Mouse (Mus musculus): Measurements from ENCODE around the gene Yap1. TPM values are rescaled to one million over a fixed set of nuclear protein-coding genes. Genes with fewer than 3 reads are reported as not detected.

The Yap1 gene
- total RNA-seq, 2 experiments from 2014 or later: 17.0 TPM

DNA sequence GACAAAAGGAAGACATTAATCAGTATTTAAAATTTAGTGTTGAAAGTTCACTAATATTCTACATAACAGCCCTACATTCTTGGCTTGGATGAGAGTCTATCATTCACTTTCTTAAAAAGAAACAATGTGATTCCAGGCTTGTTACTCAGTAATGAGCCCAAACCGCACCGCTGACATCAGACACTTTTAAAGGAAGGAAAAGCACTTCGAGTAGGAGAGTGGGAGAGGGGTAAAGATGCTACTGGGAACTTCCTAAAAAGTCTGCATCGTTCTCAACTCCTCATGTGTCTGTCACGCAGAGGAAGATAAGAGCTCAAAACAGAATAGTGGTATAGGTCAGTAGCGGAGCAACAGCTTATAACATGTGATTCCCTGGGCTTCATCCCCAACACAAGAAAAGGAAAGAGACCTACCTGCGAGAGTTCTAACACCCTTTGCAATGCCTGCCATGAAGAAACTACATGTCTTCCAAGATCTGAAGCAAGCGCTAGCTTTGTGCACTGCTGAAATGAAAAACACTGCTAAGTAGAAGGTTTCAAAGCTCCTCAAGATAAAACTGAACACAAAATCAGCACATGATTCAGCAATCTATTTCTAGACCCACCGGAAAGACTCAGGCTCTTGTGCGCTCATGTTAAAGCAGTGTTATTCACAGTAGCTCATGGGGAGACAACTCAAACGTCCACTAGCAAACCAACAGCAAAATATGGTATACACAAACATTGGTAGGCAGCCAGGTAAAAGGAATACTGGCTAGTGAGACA lies 25.1 kb downstream of the Yap1 start:
- DNase-seq (ENCODE audit: low spot score in 2 of 2): peak; percentile 11 to 58
- intact Hi-C loops (cut with DNase I): no loop called here

DNA sequence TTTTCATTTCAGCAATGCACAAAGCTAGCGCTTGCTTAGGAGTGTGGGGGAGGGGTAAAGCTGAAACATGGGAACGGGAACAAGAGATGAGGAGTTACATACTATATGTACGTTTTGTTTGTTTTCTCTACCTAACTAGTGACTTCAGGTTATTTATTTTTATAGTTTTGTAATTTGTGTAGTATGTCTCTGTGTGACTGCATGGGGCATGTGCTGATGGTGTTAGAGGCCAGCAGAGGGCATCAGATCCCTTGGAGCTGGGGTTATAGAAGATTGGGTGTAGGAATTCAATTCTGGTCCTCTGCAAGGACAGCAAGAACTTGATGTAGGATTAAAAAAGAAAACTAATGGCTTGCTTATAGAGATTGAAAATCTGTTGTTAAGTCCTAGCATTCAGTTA lies 25.9 kb downstream of the Yap1 start:
- DNase-seq (ENCODE audit: low spot score in 2 of 2): no peak
- intact Hi-C loops (cut with DNase I): no loop called here

DNA sequence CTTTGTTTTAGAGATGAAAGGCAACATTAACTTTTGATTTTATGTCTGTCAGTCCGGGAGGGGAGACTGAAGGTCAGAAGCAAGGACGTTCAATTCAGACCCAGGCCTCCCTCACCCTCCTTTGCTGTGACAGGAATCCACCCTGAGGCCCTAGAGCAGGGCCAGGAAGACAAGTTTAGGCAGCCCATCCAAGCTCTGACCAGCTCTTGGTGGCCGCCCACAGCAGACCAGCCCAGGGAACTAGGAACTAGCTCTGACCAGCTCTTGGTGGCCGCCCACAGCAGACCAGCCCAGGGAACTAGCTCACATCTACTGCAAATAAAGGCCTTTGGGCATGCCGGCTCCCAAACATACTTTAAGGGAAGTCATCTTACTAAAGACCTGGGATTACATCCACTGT lies 26.8 kb downstream of the Yap1 start:
- DNase-seq (ENCODE audit: low spot score in 2 of 2): no peak
- intact Hi-C loops (cut with DNase I): no loop called here

DNA sequence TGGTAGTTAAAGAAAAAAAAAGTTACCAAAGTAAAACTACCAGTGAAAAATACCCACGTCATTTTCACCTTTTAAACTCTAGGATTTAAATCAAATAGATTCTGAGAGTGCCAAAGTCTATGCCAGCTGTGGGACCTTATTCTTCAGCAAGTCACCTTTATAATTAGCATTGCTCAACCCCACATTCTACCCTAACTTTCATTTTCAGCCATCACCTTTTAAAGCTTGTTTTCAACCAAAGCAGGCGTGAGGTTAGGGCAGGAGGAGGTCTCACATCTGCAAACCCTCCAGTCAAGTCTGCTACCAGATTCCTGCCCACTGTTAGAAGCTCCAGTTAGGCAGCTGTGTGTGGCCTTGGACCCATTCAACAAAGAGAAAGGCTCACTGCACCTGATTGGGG lies 32.4 kb downstream of the Yap1 start:
- DNase-seq (ENCODE audit: low spot score in 2 of 2): no peak
- intact Hi-C loops (cut with DNase I): no loop called here

DNA sequence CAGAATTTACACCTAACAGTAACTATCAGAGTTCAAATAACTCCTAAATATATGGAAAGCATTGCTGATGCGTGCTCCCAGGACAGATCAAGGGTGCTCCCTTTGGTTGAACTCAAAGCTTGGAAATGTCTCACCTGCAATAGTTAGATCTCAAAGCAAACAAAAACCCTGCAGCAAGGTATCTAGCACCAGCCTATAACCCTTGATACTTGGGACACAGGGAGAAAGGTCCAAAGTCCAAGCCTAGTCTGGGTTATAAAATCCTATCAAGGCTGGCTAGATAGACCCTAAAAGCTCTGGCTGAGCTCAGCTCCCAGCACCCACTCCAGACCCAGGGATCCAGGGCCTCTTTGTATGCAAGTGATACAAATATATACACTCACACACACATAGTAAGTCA lies 36.4 kb downstream of the Yap1 start:
- no peak for DNase-seq (ENCODE audit: low spot score in 2 of 2)
- intact Hi-C loops (cut with DNase I): no loop called here

DNA sequence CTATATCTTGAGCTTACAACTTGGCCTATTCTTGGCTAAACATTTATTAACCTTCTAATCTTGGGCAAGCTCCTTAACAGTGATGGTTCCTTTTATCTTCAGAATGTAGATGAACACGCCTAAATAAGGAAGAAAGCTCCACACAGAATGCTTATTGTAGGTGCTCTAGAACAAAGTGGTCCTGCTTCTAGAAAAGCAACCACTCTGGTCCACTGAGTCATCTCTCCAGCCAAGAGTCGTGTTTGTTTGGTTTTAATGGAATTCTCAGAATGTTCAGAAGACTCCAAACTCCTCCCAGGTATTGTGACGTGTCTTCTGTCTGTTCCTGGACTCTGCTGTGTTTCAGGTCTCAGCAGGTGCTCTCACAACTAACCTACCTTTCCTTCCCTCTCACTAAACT lies 38.8 kb downstream of the Yap1 start:
- no peak for DNase-seq (ENCODE audit: low spot score in 2 of 2)
- intact Hi-C loops (cut with DNase I): no loop called here

DNA sequence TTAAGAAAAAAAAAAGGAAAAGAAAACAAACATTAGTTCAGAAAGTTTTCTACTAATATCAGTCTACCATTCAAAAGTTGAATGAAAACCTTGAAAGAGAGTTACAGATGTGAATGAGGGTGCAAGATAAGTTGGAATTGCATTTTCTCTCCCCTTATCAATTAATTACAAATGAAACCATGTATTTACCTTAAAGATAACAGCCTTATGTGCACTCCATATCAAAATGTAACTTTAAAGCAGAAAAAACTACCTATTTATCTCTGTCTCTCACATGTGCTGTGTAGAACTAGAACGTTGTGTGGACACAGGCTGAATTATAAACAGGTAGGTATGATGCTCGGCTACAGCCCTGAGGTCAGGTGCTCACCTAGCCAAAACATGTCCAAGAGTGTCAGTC lies 40.5 kb downstream of the Yap1 start:
- intact Hi-C loops (cut with DNase I): loop anchor here (5.0 kb wide), 1 partner anchor 38 kb away; the partner anchor contains the start of gene Yap1
- DNase-seq (ENCODE audit: low spot score in 2 of 2): no peak

DNA sequence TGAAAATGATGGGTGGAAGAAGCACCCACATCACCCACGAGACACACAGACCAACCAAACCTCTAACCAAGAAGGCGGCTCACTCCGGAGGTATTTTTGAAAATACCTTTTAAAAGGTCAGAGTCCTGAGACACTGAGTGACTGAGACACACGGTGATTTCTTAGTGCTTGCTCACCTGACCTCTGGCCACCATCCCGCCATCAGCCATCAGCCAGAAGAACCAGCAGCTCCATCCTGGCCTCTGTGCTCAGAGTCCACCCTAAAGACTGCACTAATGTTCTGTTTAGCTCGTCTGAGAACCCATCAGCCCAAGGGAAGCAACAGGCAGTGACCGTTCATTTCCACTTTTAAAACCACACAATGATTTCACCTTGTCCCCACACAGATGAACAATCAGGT lies 41.5 kb downstream of the Yap1 start:
- intact Hi-C loops (cut with DNase I): loop anchor here (5.0 kb wide), 1 partner anchor 39 kb away; the partner anchor contains the start of gene Yap1
- no peak for DNase-seq (ENCODE audit: low spot score in 2 of 2)

DNA sequence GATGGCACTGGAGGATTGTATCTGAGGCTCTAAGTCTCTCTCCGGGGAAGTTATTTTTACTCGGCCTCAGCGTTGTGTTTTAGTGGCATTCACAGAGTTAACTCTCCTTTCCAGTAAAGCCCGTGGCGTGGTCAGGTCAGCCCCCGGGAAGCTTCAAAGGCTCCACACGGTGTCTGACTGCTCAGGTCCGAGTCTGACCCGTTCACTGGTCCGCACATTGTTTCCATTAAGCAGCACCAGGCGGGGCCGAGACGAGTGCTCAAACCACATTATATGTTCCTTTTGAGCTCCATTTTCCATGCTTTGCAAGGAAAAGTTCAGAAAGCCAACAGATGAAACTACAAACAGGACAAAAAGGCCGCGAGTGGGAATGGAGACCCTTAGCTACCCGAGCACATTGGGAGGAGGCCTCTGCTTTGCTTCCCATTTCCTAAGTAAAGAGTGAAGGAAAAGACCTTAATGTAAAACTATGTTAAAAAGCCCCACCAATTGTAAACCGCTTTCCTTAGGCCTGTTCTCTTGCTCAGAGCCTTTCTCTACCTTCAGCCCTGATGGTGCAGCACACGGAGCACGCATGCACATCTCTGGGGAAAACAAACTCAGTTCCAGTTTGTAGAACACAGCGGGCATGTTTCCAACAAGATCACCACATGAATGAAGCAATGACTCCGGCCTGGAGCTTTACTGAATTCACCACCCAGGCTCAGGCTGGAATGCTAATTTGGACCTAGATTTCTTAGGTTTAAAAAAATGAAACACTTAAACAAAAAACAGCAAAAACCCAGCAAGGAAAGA lies 42.8 kb downstream of the Yap1 start:
- intact Hi-C loops (cut with DNase I): loop anchor here (5.0 kb wide), 1 partner anchor 41 kb away; the partner anchor contains the start of gene Yap1
- DNase-seq (ENCODE audit: low spot score in 2 of 2): no peak

DNA sequence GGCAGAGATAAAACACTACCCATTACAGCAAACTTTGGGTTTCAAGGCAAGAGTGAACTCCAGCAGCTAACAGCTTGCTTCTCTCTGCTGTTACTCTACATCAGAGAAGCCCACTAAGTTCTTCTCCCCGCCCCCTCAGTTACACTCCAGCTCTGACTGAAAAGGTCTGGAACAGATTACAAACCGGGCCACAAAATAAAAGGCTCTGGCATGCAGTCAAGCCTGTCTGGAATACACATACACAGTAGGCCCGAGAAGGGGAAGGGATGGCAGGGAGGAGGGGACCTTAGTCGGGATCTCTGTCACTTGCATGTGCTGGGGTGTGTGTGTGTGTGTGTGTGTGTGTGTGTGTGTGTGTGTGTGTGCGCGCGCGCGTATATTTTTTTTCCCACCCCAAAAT lies 44.0 kb downstream of the Yap1 start:
- DNase-seq (ENCODE audit: low spot score in 2 of 2): peak in 1 of 2 experiments; percentile 61

DNA sequence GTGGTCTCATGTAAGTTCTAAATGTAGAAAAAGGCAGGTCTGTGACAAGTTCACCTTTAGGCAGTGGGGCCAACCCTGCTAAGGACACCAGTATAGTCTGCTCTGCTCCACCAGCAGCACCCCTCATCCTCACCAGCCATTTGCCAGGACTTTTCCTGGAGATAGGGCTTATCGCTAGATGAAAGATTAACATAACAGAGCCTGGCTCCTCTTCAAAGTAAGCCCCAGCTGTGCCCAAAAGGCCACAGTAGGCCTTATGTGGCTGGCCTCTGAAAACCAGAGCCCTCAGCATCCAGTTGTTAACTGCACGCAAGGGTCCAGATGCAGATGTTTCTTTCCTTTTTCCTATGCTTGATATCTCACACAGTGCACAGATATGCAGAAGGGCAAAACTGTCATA lies 45.1 kb downstream of the Yap1 start:
- intact Hi-C loops (cut with DNase I): no loop called here

More for the DNA sequence above, 44.0 kb downstream of the Yap1 start:
- intact Hi-C loops (cut with DNase I): loop anchor here (5.0 kb wide), 1 partner anchor 42 kb away; the partner anchor contains the start of gene Yap1

DNA sequence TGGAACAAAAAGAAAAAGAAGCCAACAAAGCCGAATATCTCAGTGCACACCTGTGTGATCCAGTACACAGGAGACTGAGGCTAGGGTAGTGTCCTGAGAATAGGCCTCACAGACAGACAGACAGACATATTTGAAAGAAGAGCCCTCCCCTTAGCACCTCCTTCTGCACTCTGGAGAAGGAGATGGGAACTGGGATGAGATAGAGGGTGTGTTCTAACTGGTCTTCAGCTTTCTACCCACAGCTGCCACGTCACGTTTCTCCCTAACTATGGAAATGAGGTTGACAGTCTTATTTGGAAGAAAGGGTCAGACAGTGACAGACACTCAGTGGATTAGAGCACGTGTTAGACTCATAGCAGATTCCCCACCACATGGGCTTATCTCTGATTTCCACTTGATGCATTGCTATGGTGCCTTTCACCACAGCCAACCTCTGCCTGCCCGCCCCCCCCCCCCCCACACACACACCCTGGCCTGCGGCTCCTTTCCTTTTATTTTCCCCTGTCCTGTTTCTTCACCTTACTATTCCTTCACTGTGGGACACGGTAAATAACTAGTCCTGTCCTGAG lies 46.3 kb downstream of the Yap1 start:
- no peak for DNase-seq (ENCODE audit: low spot score in 2 of 2)
- intact Hi-C loops (cut with DNase I): no loop called here

More for the DNA sequence above, 45.1 kb downstream of the Yap1 start:
- DNase-seq (ENCODE audit: low spot score in 2 of 2): no peak

DNA sequence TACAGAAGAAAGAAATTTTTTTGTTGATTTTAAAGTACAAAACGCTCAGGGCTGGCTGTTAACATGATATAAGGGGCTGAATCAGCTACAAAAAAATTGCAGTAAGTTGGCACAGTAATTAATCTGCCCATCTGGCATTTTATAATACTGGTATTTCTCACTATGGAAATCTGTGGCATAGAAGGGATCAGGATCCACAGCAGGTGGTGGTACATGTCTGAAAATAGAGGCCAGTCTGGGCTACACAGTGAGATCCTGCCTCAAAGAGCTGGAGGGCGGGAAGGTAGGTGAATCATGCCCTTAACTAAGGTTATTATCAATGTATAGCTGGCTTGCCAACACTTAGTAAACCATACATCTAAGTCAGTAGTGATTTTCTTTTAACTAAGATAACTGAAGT lies 47.0 kb downstream of the Yap1 start:
- no peak for DNase-seq (ENCODE audit: low spot score in 2 of 2)
- intact Hi-C loops (cut with DNase I): no loop called here

DNA sequence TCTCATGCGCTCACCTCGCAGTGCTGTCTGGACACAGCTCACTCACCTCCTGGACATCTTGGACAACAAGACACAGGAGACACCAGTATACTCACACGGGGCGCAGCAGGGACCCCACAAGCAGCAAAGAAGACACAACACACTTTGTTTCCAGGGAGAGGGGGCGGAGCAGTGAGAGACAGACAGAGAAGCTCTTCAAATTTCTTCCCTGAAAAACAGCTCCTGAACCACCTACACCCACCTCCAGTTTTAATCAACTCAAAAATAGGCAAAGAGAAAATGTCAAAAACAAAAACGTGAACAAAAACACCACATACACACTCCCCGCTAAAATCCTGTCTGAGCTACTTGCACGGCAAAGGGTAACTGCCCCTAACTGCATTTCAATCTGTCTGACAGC lies 48.0 kb downstream of the Yap1 start:
- intact Hi-C loops (cut with DNase I): no loop called here

DNA sequence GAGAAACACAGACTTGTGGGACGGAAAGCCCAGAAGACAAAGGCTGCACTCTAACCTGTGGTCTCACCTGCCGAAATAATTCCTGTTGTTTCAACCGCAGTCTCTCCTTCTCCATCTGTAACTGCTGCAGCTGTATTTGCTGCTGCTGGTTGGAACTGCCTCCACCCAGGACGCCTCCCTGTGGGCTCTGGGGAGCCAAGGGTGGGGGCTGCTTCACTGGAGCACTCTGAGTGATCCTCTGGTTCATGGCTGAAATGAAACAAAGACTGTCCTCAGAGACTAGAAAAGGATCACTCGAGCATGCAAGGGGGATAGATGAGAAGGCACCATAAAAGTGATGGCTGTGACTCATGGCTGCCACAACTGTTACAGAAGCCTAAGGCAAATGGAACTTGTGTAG lies 51.5 kb downstream of the Yap1 start:
- intact Hi-C loops (cut with DNase I): no loop called here
- no peak for DNase-seq (ENCODE audit: low spot score in 2 of 2)

More for the DNA sequence above, 48.0 kb downstream of the Yap1 start:
- no peak for DNase-seq (ENCODE audit: low spot score in 2 of 2)

DNA sequence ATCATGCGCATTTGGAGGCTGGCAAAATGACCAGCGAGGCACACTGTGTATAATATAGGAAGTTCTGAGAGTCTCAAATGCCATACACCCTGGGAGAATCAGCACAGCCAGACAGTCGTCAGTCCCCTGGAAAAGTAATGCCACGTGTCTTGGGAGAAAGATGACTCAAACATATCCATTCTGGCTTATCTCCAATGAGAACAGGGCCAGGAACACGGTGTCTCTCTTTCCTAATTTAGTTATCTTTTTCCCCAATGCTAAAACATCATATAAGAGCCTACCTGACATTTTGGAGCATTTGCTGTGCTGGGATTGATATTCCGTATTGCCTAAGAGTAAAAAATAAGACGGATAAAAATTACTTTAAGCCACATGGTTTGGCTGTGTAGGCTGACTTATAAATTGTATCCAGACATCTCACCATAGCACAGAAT lies 54.2 kb downstream of the Yap1 start:
- intact Hi-C loops (cut with DNase I): no loop called here
- DNase-seq (ENCODE audit: low spot score in 2 of 2): peak; percentile 68 to 92

DNA sequence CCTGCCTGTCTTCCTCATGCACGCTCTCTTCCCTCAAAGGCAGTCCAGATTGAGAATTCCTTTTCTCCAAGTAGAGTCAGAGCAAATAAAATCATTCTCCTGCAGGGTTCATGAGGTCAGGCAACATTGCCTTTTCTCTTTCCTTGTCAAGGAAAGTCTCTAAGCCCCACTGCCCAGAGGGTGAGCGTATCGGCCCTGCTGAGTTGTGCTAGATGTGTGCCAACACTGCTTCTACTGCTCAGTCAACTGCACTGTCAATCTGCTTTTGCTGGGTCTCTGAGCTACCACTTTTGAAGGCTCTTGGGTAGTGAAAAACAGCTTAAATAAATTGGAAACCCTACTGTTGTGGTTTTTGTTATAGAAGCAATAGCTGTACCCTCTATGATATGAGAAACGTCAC lies 56.5 kb downstream of the Yap1 start:
- intact Hi-C loops (cut with DNase I): no loop called here
- no peak for DNase-seq (ENCODE audit: low spot score in 2 of 2)

DNA sequence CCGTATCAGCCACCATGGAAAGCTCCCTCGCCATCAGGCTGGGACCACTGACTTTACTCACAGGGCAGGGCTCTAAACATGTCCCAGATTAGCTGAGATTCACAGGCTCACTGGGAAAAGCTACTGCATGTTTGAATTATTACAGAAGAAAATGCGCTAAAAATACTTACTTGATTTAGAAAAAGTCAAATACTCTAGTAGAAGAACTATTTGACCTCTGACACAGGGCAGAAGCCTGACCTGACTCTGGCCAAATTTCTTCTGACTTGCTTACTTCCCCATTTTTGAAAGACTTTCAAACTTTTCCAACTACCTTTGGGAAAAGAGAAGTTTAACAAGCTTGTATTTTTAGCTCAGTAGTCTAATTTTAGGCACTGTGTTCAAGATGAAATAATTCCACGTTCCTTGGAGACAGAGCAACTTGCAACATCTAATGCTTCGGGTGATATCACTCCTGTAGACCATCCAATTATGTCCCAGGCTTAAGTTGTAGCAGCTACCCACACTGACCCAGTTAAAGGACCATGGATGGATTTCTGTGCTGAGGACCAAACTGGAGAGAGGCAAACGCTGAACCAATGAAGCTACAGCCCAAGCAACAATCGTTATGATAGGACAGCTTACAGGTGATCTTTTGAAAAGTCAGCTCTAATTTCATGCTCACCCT lies 60.5 kb downstream of the Yap1 start:
- DNase-seq (ENCODE audit: low spot score in 2 of 2): no peak
- intact Hi-C loops (cut with DNase I): no loop called here

DNA sequence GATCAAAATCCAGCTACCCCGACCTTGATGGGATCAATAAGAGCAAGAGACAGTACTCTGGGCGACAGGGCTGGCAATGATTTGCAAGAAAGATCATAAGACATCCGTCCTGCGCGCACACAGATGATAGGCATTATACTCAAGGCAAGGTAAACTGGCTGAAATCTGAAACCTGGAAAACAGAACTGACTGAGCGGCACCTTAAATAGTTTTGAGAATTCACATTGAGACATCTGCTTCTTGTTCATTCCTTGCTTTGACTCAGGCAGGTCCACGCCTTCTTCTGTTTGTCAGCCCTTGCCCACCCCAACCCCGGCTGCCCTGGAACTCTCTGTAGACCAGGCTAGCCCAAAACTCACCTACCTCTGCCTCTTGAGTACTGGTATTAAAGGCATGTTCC lies 61.7 kb downstream of the Yap1 start:
- DNase-seq (ENCODE audit: low spot score in 2 of 2): no peak
- intact Hi-C loops (cut with DNase I): no loop called here

DNA sequence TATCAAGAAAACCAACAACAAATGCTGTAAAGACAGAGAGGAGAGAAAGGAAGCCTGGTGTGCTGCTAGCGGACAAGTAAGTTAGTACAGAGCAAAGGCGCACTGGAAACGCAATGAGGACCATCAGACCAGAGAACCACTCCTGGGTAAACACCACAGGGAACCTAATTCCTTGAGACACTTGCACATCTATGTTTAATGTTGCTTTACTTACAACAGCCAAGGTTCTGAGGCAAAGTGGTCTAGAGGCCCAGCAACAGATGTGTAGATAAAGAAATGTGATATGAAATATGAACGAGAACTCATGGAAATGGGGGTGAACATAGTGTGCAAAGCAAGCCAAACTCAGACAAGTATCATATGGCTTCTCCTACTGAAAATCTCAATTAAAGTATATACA lies 64.3 kb downstream of the Yap1 start:
- DNase-seq (ENCODE audit: low spot score in 2 of 2): no peak
- intact Hi-C loops (cut with DNase I): no loop called here
